Mouse (Mus musculus) C3H10T1/2 (cell line): Measurements from ENCODE around the gene Relch. TPM values are rescaled to one million over a fixed set of nuclear protein-coding genes. Genes with fewer than 3 reads are reported as not detected.

Source experiments
- polyA plus RNA-seq, 2 experiments: library from polyadenylated mRNA; unstranded; fragments of >200 nt; fragmentation: generic; extraction: Trizol; gene quantifications; one replicate each; pipeline ENCODE4 v1.2.1; 2012; ENCODE audit warnings: missing spikeins in 2 of 2

Relch gene
- 1 to 10 TPM; 1.8 to 5.1 TPM for polyA plus RNA-seq

DNA sequence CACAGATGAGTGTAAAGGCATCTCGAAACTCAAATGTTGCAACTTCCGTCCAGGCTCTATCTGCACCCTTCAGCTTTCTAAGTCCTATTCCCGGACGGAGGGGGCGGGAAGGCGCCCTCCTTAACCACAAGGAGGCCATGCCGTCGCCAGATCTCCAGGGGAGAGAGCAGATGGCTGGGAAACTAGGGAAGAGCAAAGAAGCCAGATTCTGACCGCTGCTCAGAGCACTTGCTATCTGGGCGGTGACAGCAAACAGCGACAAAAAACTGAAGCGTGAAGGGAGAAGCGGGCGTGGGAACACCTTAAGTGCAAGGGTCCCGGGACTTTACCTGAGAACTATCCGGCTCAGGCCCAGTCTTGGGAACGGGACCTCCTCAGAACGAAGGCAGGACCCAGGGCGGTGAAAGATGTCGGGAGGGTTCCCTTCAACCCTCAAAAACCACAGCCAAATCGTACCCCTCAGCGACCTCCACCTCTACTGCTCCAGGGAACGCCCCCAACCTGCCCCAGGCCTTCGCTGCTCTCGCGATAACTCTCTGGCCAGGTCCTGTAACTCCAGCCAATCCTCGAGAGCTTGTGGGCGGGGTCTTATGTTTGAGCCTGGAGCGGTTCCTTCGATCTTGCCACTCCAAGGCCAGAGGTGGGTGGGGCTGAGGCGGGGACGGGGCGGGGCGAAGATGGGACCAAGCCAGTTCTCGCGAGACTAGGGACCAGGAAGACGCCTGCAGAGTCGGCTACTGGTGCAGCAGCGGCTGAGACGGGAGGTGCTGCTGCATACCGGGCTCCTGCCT is at the start of gene Relch, which contains the start of gene Pign:
Relch (plus strand) TSS at position 691 of the 791 bp plus-strand sequence.
Pign (minus strand) TSS at position 507 of the 791 bp plus-strand sequence.

DNA sequence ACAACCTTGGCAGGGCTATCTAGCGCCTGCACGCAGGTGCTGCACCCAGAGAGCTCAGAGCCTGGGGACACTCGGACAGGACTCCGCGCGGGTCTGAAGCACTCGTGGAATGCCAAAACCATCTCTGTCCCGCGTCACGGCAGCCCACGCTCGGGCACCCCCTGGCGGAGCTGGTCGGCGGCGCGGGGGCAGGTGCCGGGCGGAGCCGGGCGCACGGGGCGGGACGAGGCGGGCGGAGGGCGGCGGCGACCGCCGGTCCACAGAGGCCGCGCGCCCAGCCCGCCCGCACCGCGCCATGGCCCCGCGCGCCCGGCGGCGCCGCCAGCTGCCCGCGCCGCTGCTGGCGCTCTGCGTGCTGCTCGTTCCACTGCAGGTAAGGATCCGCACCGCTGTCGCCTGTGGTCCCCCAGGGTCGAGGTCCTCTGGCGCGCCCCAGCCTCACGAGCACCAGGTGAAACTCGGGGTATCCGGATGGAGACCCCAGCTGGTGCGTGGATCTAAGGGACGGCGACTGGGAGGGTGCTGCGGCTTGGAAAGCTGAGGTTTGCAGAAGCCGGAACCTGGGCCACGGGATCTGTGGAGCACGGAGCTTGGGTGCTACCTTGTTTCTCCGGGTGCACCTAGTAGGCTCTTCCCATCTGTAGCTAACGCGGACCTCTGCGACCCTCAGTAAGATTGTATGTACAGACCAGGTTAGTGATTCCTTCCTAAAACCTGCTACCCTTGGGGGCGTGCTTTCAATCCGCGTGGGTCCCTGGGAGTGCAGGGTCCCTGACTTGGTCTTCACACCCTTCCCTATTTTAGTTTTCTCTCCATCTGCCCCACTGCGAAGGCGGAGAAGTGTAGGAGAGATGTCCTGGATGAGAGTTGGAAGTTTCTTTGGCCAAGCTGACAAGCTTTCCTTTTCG is 117.0 kb downstream of the Relch start, which contains the start of gene Tnfrsf11a:
Tnfrsf11a (plus strand) TSS at position 262 of the 908 bp plus-strand sequence.

Other genes with a start within 250 kb of the Relch start
- gene Pign, start 184 bp upstream of the Relch start, polyA plus RNA-seq: 1 to 10 TPM in 1 of 2 experiments, under 1 TPM in 1; 0.48 to 6.6 TPM
- gene Tnfrsf11a, start 116.9 kb downstream of the Relch start, polyA plus RNA-seq: under 1 TPM; 0.01 to 0.06 TPM